Mouse (Mus musculus) thymus, adult 2 months (tissue): ENCODE measurements around the gene Ang.

Experiments used
- CTCF ChIP-seq: fragments of 200-500 bp; IDR thresholded peaks from 2 replicates; pipeline ENCODE4 v1.5.1; 2012; ENCODE audit warnings: mild to moderate bottlenecking, control low read depth, low read length, moderate library complexity, borderline replicate concordance; ENCODE audit not compliant: control insufficient read depth, poor library complexity, insufficient read depth; ENCODE audit errors: extremely low read depth
- POLR2A ChIP-seq: fragments of 200-500 bp; IDR thresholded peaks from 2 replicates; pipeline ENCODE4 v1.6.1; 2012; ENCODE audit warnings: mild to moderate bottlenecking, low read length, control low read depth, moderate library complexity; ENCODE audit not compliant: control insufficient read depth, poor library complexity, insufficient read depth; ENCODE audit errors: extremely low read depth

DNA sequence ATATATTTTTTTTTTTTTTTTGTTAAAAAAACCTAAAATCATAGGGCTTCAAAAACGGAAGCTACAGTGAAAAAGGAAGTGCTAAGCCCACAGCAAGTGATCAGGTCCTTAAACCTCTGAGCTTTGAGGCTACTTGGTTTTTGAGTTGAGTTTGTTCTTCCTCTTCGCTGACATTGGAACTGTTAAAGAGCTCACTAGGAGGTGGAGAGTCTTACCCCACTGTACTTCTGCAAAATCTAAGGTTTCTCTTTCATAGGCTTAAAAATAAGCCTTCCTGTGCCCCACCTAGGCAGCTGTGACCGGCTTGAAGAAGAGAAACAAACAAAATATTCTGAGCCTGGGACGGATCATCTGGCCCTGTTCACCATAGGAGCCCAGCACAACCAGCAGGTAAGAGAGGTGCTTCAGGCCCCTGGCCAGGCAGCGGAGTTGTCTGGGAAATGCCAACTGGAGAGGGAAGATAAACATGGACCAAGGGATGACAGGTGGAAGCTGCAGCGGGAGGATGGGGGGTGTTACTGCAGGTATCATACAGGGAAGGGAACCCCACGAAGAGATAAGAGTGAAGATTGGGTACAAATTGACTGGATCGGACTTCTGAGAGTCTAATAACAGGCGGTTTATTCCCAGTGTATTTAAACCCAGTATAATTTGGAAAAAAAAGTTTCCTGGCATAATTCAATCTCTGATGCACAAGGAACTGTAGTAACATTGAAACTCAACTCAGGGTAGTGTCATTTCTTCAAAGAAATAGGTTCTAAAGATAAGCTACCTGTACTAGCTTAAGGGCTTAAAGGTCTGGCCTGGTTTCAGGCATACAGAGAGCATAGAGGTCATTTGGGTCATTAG is 38.0 kb downstream of the Ang start:
- TF ChIP-seq CTCF: no peak
- no peak for TF ChIP-seq POLR2A
